Mouse (Mus musculus) Muller cell, postnatal 12 days (primary cell): ENCODE results near the gene Ehd2.
"Not testable (repeated sequence)": the region's sequence is repeated elsewhere in the genome, so short reads cannot be mapped to it uniquely, and the experiment has no call there.

Experiments
- DNase-seq: peaks from one replicate; pipeline ENCODE4 v3.0.0-alpha.2; 2015; ENCODE audit errors: inconsistent ontology term

The Ehd2 gene

DNA sequence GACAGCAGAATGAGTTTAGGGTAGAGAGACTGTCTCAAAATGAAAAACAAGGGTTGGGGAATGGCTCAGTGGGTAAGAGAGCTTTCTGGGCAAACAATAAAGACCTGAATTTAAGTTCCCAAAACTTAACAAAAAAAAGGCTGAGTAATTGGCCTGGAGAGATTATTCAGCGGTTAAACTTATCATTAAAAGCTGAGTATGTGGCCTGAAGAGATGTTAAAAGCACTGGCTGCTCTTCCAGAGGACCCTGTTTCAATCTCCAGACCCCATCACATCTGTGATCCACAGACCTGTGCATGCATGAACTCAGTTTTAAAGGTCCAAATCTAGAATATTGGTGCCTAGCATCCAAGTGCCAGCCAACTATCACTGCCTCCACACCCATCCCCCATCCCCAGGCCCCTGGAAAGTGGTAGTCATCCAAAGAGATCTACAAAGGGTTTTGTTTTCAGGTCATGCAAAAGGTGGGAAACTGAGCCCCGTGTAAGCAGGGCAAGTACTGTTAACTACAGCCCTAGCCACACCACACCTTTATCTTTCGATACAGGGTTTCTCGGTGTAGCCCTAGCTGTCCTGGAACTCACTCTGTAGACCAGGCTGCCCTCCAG lies 19.6 kb downstream of the Ehd2 start:
- DNase-seq = peak; percentile 14

DNA sequence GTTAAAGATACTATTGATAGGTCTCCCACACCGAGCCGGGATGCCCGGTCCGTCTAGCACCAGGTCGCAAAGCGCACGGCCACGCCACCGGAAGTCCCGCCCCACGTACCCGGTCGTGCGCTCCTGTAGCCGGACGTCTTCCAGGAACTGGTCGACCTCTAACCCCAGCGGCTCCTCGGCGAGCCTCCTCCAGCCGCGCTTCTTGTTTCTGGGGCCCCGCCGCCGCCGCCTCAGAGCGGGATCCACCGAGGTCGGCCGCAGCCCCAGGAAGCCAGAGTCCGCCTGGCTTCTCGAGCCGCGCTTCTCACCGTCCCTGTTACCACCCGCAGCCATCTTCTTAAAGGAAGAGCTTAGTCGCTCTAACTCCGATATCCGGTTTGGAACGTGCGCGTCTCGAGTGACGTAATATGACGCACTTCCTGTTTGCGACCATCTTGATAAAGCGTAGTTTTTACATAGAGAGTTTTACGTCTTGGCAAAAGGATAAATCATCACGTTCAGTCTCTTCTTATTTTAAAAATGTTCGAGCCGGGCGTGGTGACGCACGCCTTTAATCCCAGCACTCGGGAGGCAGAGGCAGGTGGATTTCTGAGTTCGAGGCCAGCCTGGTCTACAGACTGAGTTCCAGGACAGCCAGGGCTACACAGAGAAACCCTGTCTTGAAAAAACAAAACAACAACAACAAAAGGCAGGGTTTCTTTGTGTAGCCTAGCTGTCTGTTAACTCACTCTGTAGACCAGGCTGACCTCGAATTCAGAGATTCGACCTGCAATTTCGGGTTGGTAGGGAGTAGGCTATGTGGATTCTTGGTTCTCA lies 21.4 kb downstream of the Ehd2 start, which contains the start of gene Nop53:
Gene Nop53 (minus strand): TSS at position 354 of the 816 bp plus-strand sequence.
- DNase-seq = peak; percentile 94

DNA sequence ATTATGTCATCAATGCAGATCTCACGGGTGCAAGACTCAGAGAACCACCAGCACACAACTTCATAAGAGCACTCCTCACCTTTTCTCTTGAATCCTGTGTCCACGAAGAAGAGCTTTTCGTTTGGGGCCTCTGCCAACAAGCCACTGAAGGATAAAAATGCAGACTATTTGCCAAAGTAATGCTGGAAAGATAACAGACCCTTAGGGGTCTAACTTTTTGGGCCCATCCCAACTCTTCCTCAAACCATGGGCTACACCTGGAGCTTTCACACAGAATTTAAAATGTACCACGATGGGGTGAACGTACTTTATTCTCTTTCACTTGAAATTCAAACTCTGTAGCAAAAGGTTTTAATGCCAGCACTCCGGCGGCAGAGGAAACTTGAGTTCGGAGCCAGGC lies 22.2 kb downstream of the Ehd2 start:
- no peak for DNase-seq

DNA sequence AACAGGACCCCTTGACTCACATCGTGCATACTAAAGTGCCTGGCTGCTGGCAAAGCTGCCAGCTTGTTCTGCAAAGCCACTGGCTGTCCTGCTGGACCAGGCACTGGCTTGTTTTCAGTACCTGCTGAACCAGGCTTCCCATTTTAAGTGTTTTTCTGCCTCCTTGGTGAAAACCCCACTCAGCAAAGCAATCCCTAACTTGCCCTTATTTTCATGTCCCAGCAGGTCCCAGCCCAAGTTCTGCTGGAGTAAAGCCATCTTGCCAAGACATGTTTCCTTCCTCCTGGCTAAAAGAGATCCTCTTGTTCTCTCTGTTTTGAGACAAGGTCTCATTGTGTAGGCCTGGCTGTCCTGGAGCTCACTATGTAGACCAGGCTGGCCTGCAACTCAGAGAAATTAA lies 23.1 kb downstream of the Ehd2 start:
- DNase-seq = no peak

DNA sequence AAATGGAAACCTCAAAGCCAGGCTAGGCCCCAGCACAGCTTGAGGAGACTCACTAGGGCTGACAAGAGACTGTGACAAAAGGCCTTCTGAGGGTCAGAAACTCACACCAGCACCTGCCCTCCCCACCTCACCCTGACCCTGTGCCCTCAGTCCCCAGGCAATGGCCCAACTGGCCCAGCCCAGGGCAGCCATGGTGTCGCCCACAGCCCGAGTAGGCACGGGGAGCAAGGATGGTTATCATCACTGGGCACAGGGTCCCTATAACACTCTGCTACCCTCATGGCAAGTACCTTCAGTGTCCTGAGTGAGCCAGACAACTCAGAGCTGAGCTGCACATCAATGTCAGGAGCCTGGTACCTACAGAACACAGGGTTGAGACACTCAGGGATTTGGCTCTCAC lies 28.7 kb downstream of the Ehd2 start:
- no peak for DNase-seq

DNA sequence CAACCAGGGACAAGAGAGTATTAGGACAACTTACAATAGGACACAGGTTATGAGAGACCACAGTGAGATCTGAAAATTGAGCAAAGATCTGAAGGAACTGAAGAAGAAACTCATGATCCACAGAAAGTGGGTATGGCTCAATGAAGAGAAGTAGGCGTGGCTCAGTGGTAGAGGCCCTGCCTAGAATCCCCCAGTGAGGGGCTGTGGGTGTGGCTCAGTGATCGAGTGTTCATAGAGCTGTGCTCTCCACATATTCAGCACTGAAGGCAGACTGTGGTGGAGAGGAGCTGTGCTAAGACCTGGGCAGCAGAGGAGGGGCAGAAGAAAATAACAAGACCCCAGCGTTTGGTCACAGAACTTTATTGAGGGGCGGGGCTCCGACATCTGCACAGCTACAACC lies 29.9 kb downstream of the Ehd2 start:
- no peak for DNase-seq

DNA sequence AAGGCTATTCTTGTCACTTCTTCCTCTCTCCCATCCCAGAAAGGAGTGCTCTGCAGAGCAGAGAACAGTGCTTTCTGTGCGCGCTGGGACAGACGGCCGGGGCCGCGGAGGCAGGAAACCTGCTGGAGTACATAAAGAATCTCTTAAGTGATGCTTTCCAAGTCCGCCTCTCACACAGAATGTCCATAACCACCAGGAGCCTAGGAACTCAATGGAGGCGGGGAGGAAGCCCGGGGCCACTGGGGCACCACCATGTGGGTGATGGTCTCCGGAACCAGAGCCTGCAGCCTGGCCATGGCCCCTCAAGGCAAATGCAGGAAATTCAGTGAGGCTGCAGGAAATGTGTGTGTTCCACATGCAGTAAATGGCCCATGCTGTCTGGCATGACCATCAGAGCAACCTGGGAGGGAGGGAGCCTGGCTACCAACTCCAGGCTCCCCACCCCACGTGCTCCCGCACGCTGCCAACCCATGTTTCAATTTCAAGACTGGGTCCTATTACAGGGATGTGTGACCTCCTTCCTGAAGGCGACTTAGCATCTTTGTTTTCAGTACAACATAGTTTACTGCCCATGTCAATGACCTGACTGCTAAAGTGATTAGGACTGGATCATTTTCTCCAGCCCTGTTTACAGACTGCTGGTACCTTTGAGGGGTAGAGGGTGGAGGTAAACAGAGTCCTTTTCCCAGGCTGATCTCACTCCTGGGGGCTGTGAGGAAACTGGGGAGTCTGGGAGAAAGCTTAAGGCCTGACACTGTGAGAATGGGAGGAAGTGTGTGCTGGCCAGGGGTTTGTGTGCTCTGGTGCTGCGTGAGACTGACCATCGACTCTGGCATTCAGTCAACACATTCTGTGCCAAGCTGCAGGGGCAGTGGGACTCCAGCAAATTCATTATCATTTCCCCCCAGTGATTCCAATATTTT lies 33.7 kb downstream of the Ehd2 start:
- no peak for DNase-seq

DNA sequence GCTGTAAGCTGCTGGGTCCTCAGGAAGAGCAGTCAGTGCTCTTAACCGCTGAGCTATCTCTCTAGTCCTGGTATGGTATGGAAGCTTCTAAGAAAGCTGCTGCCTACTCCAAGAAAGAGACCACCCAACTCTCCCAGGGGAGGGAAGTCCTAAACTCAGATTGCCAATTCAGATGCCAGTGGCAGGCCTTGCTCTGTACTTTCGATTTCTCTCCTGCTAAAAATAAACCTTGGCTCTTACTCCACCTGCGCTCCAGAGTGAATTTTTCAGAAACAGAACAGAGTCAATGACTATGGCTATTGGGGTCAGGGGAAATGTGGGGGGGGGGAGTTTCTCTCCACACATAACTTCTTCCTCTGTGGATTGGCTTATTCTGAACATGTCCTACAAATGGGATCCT lies 35.7 kb downstream of the Ehd2 start:
- DNase-seq = no peak

DNA sequence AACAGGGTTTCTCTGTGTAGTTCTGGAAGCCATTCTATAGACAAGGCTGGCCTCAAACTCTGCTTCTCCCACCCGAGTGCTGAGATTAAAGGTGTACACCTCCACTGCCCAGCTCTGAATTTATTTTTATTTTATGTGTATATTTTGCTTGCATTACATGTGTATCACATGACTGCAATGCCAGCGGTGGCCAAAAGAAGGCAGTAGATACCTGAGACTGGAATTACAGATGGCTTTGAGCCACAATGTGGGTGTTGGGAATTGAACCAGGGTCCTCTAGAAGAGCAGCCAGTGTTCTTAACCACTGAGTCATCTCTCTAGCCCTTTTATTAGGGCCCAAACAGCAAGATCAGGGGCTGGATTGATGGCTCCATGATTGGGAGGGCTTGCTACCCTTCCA lies 36.8 kb downstream of the Ehd2 start:
- DNase-seq = no peak

DNA sequence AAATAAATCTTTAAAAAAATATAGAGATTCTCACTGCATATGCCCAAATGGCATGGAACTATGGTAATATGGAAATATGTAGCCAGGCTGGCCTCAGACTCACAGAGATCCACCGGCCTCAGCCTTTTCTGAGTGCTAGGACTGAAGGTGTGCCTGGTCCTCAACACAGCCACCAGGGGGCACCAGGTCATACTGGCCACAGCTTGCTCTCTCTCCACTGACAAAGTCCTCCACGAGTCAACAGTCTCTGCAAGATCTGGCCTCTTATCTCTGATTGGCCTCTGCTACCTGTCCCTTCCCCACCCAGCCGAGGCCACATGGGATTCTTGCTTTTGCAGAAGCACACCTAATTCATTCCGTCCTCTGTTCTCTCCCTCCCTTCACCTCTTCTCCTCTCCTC lies 37.5 kb downstream of the Ehd2 start:
- DNase-seq = peak; percentile 37

DNA sequence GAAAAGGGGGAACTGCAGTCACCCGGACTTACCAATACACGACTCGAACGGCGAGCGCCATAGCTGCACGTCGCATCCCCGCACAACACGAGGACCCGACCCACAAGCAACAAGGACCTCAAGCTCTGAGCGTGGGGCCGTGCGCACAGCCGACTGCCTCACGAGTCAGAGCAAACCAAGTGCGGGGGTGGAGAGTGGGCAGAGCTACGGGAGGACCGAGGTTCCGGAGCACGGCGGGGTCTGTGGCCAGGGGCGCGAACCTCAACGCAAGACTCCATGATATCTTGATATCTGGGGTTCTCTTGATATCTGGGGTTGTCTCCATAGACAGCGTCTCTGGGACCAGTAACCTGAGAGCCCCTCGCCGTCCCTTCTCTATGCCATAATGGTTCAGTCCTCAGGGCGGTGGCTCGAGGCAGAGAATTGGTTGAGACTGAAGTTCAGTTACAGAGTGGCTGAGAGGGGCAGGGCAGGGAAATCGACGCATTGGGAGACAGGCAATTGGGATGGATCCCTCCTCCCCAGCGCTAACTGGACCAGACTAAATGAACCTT lies 45.1 kb downstream of the Ehd2 start, which contains the start of gene Selenow:
Gene Selenow (minus strand): TSS at position 183 of the 554 bp plus-strand sequence.
- DNase-seq = peak; percentile 95

DNA sequence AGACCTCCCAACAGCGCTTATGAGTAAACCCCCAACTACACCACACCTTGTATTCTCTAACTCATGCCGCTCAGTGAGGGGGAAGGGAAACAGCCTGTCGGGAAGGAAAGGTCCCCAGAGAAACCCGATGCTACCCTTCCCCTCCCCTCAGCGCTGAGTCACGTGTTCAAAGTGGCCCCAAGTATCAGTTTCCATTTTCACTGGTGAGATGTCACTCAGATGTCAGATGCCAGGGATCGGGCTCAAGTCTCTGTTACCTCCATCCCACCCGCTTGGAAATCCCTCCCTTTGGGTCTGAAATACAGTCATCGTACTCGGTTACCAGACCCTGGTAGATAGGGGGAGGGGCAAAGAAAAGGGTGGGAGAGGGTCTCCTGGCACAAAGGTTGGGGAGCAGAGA lies 45.6 kb downstream of the Ehd2 start:
- DNase-seq = peak; percentile 66

DNA sequence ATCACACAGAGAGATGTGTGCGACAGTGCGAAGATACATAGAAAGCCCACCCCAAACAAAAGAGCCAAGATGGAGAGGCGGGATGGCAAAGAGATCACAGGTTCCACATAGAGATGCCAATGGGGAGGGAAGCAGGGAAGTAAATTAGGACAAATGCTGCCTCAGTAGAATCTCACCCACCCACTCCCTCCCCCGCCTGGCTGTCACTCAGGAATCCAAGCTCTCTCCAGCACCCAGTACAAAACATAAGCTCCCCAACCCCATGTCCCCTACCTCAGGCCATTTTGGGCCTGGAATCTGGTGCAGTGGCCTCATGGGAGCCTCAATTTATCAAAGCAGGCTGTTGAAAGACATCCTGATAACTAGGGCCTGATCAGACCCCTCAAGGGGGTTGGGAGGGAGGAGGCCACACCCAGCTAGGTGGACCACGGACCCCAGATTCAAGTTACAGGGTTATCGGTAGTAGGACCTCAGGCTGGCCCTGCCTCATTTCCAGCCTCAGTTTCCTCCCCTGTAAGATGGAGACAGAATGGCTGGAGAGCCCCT lies 46.6 kb downstream of the Ehd2 start:
- no peak for DNase-seq

DNA sequence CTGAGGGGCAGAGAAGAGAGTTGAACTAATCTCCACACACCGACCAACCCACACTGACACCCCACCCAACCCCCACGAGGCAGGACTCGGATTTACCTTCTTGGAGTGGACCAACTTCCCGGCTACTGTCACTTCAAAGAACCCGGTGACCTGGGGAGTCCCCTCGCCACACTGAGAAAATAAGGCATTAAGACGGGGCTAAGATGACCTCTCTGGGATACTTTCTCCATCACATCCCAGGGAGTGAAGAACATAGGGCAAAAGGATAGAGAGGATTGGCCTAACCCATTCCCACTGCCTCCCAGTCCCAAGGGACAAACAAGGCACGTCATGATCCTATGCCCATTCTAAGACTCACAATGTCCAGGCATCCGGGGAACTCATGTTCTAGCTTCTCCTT lies 47.4 kb downstream of the Ehd2 start:
- DNase-seq = no peak

DNA sequence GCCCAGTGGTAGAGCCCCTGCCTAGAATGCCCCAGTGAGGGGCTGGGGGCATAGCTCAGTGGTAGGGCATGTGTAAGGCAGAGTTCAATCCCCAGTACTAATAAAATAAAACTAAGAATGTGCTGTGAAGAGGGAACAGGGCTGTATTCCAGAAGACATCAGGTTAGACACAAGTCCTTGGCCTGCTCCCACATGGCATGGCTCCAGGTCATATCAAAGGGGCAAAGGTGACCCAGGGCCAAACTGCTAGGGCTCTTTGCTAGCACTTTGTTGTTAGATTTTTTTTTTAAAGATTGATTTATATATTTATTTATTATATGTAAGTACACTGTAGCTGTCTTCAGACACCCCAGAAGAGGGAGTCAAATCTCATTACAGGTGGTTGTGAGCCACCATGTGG lies 49.0 kb downstream of the Ehd2 start:
- DNase-seq = no peak

DNA sequence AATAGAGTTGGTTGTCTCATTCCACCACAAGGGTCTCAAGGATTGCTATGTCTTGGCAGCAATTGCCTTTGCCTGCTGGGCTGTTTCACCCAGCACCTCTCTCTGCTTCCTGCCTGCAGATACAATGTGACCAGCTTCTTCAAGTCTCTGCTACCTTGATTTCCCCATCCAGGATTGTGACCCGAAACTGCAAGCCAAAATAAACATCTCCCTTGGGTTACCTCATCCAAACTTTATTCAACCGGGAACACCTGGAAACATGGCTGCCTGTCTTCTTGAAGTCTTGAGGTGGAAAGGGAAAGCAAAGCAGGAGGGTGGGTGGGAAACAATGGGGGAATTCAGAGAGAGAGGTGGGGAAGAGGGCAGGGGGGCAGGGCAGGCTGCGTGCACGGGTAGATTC lies 50.4 kb downstream of the Ehd2 start:
- no peak for DNase-seq

DNA sequence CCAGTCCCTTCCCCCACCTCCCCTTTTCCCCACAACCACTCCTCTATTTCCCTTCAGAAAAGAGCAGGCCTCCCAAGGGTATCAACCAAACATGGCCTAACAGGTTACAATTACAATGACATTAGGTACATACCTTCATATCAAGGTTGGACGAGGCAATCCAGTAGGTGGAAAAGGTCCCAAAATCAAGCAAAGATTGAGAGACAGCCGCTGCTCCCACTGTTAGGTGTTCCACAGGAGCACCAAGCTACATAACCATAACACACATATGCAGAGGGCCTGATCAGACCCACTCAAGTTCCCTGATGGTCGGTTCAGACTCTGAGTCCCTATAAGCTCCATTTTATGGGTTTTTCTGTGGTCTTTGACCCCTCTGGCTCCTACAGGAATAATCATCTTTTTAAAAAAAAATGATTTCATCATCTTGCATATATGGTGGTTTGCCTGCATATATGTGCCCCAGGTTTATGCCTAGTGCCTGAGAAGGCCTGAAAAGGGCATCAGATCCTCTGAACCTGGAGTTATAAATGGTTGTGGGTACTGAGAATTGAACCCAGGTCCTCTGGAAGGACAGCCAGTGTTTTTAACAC lies 51.1 kb downstream of the Ehd2 start:
- no peak for DNase-seq

DNA sequence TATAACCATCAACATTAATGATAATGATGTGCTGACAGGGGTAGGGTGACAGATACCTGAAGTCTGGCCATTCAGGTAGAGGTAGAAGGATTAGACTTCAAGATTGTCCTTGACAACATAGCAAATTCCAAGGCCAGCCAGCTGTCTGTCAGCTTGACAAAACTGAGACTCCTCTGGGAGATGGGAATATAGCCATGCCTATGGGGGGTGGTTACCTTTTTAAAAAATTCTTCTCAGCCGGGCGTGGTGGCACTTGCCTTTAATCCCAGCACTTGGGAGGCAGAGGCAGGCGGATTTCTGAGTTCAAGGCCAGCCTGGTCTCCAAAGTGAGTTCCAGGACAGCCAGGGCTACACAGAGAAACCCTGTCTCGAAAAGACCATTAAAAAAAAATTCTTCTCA lies 51.7 kb downstream of the Ehd2 start:
- not testable (repeated sequence) for DNase-seq

DNA sequence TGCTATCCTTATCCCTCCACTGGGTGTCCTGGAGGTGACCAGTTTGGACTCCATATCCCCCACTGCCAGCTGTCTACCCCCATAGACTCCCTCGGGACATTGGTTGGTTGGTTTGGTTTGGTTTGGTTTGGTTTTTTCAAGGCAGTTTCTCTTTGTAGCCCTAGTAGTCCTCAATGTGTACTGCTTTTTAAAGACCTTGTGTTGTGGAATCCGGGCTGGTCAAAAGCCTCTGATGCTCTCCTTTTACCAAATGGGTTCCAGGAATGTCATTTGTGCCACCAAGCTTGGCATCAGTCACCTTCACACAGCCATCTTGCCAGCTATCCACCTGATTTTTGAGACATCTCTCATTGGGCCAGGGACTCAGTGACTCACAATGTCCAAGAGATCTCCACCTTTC lies 52.6 kb downstream of the Ehd2 start:
- peak; percentile 23 for DNase-seq

DNA sequence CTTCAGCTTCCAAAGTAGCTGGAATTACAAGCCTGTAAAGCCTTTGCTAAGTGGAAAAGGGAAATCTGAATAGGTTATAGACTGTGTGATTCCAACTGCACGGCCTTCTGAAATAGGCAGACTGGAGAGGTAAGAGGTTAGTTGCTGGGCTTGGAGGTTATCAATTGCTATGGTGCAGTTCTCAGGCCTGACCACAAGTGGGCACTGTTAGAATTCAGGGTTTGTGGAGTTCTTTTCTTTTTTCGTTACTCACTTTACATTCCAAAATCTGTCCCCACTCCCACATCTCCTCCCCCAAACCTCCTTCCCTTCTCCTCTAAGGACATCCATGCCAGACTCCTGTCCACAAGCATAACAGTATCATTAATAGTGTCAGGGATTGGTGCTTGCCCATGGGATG lies 53.1 kb downstream of the Ehd2 start:
- peak; percentile 14 for DNase-seq

DNA sequence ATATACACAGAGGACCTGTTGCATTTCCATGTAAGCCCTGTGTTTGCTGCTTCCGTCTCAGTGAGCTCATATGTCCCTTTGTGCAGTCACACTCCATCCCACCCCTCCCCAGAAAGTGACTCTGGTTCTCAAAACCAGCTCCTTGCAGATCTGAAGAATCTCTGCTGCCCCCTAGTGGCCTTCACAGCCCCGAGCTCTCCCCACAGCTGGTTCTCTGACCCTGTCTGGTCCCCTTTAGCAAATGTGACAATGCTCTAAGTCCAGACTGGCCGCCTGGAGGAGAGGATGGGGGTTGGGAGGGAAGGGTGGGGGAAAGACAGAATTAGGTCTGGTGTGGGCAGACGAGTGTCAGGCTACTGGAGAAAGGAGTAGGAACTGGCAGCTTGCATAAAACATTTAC lies 55.2 kb downstream of the Ehd2 start:
- DNase-seq = peak; percentile 74
